Mouse (Mus musculus) kidney, adult 11 months (tissue): ENCODE data around the gene Mff.

Experiments used
- DNase-seq: peaks from one replicate; pipeline ENCODE4 v3.0.0; 2022

Gene Mff

GRCm38 (mm10) chr1:82724339-82725025 is at the start of gene Mff:
Mff (plus strand) TSS chr1:82724890.
- peak; percentile 91 for DNase-seq

GRCm38 (mm10) chr1:82686328-82686727 is 38.4 kb upstream of the Mff start:
- no peak for DNase-seq

- DNase-seq = no peak
Observed at GRCm38 (mm10) chr1:82686866-82687265, 37.8 kb upstream of the Mff start.

GRCm38 (mm10) chr1:82687931-82688330 is 36.8 kb upstream of the Mff start:
- DNase-seq = no peak

- no peak for DNase-seq
Observed at GRCm38 (mm10) chr1:82695915-82696314, 28.8 kb upstream of the Mff start.

GRCm38 (mm10) chr1:82717816-82718512 is 6.7 kb upstream of the Mff start:
- no peak for DNase-seq

- DNase-seq = no peak
Observed at GRCm38 (mm10) chr1:82725026-82725874, 560 bp downstream of the Mff start.

GRCm38 (mm10) chr1:82725875-82726185 is 1.1 kb downstream of the Mff start:
- no peak for DNase-seq

GRCm38 (mm10) chr1:82726482-82726881 is 1.8 kb downstream of the Mff start:
- DNase-seq = no peak

GRCm38 (mm10) chr1:82733357-82733756 is 8.7 kb downstream of the Mff start:
- DNase-seq = no peak

- DNase-seq = no peak
Observed at GRCm38 (mm10) chr1:82738066-82738465, 13.4 kb downstream of the Mff start.

- no peak for DNase-seq
Observed at GRCm38 (mm10) chr1:82741539-82741938, 16.8 kb downstream of the Mff start.

- no peak for DNase-seq
Observed at GRCm38 (mm10) chr1:82743962-82744361, 19.3 kb downstream of the Mff start.

- DNase-seq = no peak
Observed at GRCm38 (mm10) chr1:82746408-82746807, 21.7 kb downstream of the Mff start.

- DNase-seq = no peak
Observed at GRCm38 (mm10) chr1:82747714-82748452, 23.2 kb downstream of the Mff start.

GRCm38 (mm10) chr1:82759520-82759919 is 34.8 kb downstream of the Mff start:
- DNase-seq = no peak

- DNase-seq = no peak
Observed at GRCm38 (mm10) chr1:82761454-82762169, 36.9 kb downstream of the Mff start.

- no peak for DNase-seq
Observed at GRCm38 (mm10) chr1:82762274-82762673, 37.6 kb downstream of the Mff start.

- no peak for DNase-seq
Observed at GRCm38 (mm10) chr1:82766227-82766626, 41.5 kb downstream of the Mff start.

GRCm38 (mm10) chr1:82766641-82767040 is 42.0 kb downstream of the Mff start:
- no peak for DNase-seq

GRCm38 (mm10) chr1:82768269-82768668 is 43.6 kb downstream of the Mff start, which contains the start of gene Tm4sf20:
Tm4sf20 (minus strand) TSS chr1:82768461.
- DNase-seq = no peak

GRCm38 (mm10) chr1:82771022-82771586 is 46.4 kb downstream of the Mff start, which contains the start of gene Gm47791:
Gm47791 (minus strand) TSS chr1:82771243.
- DNase-seq = no peak
